Mouse (Mus musculus) kidney, postnatal 36 days (tissue): ENCODE measurements around the gene Samd7.

ENCODE experiments used
- DNase-seq, 2 experiments: peaks; one replicate each; pipeline ENCODE4 v3.0.0; 2021 to 2022; ENCODE audit warnings: mixed read lengths in 2 of 2

The Samd7 gene

GRCm38 (mm10) chr3:30765311-30766027 lies 19.4 kb downstream of the Samd7 start:
- DNase-seq: peak in 1 of 2 experiments; percentile 23

- peak; percentile 89 to 92 for DNase-seq
Observed at GRCm38 (mm10) chr3:30766177-30766576, 20.1 kb downstream of the Samd7 start.

- DNase-seq: no peak
Observed at GRCm38 (mm10) chr3:30767271-30767670, 21.2 kb downstream of the Samd7 start.

- peak; percentile 38 to 53 for DNase-seq
Observed at GRCm38 (mm10) chr3:30769755-30770515, 23.8 kb downstream of the Samd7 start.

GRCm38 (mm10) chr3:30771560-30771959 lies 25.5 kb downstream of the Samd7 start:
- no peak for DNase-seq

- DNase-seq: peak; percentile 73 to 87
Observed at GRCm38 (mm10) chr3:30772631-30773030, 26.5 kb downstream of the Samd7 start.

GRCm38 (mm10) chr3:30774677-30775076 lies 28.6 kb downstream of the Samd7 start:
- no peak for DNase-seq

GRCm38 (mm10) chr3:30777984-30778383 lies 31.9 kb downstream of the Samd7 start:
- DNase-seq: no peak

GRCm38 (mm10) chr3:30788531-30788930 lies 42.4 kb downstream of the Samd7 start:
- DNase-seq: no peak

- DNase-seq: peak; percentile 93 to 96
Observed at GRCm38 (mm10) chr3:30792737-30793402, 46.8 kb downstream of the Samd7 start, which contains the start of gene Sec62. Gene Sec62 (plus strand): TSS chr3:30792875.

GRCm38 (mm10) chr3:30793403-30794221 lies 47.5 kb downstream of the Samd7 start:
- peak; percentile 44 to 57 for DNase-seq

GRCm38 (mm10) chr3:30802171-30802570 lies 56.1 kb downstream of the Samd7 start:
- peak in 1 of 2 experiments; percentile 26 for DNase-seq

- DNase-seq: peak in 1 of 2 experiments; percentile 54
Observed at GRCm38 (mm10) chr3:30812881-30813280, 66.8 kb downstream of the Samd7 start.
